Mouse (Mus musculus): Measurements from ENCODE around the gene Brms1. TPM values are rescaled to one million over a fixed set of nuclear protein-coding genes. Genes with fewer than 3 reads are reported as not detected.
A peak's percentile ranks its signal among the peaks of the same experiment; 100 is the strongest.

The Brms1 gene
- polyA plus RNA-seq, 1 experiment: 40.4 TPM

- Histone ChIP-seq H3K4me1 (ENCODE audit: control insufficient read depth, insufficient read depth, low read length) (peaks cover 9% of the 10 kb centered on the region), H3K4me3 (replicated peaks; ENCODE audit: extremely low read depth, low read depth, low read length) (no peak overlapping the region)
- TF ChIP-seq CTCF (IDR thresholded peaks at IDR 0.05; ENCODE audit: insufficient read depth, low read length) (no peak), POLR2A (IDR thresholded peaks at IDR 0.05; ENCODE audit: borderline replicate concordance, extremely low read depth, low read depth, low read length) (no peak)
- WGBS: 81% methylated on average over 4 of the region's 4 CpGs
- DNase-seq: no peak
Observed at GRCm38 (mm10) chr19:5036577-5036976, 4.6 kb upstream of the Brms1 start.

DNA sequence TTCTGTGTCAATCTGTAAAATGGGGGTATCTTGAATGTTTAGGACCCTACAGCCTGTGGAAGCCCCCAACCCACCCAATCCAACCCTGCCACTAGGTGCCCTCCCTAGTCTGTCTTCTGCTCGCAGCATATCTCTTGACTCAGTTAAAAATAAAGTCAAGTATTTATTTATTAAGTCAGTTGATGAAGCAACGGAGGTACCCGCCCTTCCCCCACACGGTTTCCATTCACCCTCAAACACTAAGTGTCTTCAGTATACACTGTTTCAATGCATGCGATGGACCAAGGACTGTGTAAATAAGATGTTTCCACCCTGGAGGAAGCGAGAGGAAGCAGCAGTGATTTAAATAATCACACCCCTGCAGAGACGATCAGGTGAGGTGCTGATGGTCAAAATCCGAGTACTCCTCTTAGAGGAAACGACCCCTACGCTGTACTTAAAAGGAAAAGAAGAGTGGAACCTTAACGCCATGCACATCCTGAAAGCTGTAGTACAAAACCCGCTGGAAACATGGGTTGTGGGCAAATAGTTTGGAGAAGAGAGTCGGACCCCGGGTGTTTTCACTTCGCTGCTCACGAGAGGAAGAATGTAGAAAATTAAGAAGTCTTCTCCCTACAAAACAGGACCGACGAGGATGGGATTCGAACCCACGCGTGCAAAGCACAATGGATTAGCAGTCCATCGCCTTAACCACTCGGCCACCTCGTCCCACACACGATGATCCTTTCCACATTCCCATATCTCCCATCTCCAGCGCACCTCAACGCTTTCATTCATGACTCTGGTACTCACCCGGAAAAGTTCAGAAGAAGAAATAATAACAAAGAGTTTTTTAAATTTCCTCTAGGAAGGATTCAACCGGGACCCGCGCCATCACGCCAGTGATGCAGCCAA is 3.2 kb upstream of the Brms1 start:
- TF ChIP-seq POLR2A (IDR thresholded peaks at IDR 0.05; ENCODE audit: borderline replicate concordance, extremely low read depth, low read depth, low read length) (no peak), CTCF (IDR thresholded peaks at IDR 0.05; ENCODE audit: insufficient read depth, low read length) (no peak)
- 2% methylated on average over 32 of the region's 32 CpGs for WGBS
- DNase-seq: peak; percentile 62
- Histone ChIP-seq H3K4me1 (ENCODE audit: control insufficient read depth, insufficient read depth, low read length) (peaks cover 13% of the 10 kb centered on the region), H3K4me3 (replicated peaks; ENCODE audit: extremely low read depth, low read depth, low read length) (peak overlapping the region; percentile 99)

- TF ChIP-seq POLR2A (IDR thresholded peaks at IDR 0.05; ENCODE audit: borderline replicate concordance, extremely low read depth, low read depth, low read length): peak; percentile 60; the same call in 1 of the 2 replicates
- 0 out of 2 replicates have a peak, but pooled peaks have one; percentile 16 for TF ChIP-seq CTCF (IDR thresholded peaks at IDR 0.05; ENCODE audit: insufficient read depth, low read length)
- WGBS: under 1% methylated on average over 44 of the region's 44 CpGs
- Histone ChIP-seq H3K4me3 (replicated peaks; ENCODE audit: extremely low read depth, low read depth, low read length) (peak within 1 kb of the TSS; percentile 99), H3K4me1 (ENCODE audit: control insufficient read depth, insufficient read depth, low read length) (peaks cover 13% of the 10 kb centered on the region)
- peak; percentile 83 for DNase-seq
Observed at GRCm38 (mm10) chr19:5038709-5039156, 2.4 kb upstream of the Brms1 start, which contains the start of the genes B4gat1 and AC124502.3. Gene B4gat1, plus strand, starts transcription at chr19:5038826. Gene AC124502.3, plus strand, starts transcription at chr19:5038891.

DNA sequence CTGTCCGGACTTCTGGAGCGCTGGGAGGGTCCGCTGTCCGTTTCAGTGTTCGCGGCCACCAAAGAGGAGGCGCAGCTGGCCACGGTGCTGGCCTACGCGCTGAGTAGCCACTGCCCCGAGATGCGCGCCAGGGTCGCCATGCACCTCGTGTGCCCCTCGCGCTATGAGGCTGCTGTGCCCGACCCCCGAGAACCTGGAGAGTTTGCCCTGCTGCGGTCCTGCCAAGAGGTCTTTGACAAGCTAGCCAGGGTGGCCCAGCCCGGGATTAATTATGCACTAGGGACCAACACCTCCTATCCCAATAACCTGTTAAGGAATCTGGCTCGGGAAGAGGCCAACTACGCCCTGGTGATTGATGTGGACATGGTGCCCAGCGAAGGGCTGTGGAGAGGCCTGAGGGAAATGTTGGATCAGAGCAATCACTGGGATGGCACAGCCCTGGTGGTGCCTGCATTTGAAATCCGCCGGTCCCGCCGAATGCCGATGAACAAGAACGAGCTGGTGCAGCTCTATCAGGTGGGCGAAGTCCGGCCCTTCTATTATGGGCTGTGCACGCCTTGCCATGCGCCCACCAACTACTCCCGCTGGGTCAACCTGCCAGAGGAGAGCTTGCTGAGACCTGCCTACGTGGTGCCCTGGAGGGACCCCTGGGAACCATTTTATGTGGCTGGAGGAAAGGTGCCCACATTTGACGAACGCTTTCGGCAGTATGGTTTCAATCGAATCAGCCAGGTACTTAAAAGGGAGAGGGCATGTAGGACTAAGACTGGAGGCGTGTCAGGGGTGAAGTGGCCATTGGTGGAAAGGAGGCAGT is 1.6 kb upstream of the Brms1 start:
- Histone ChIP-seq H3K4me1 (ENCODE audit: control insufficient read depth, insufficient read depth, low read length) (peaks cover 13% of the 10 kb centered on the region), H3K4me3 (replicated peaks; ENCODE audit: extremely low read depth, low read depth, low read length) (peak overlapping the region; percentile 99)
- TF ChIP-seq CTCF (IDR thresholded peaks at IDR 0.05; ENCODE audit: insufficient read depth, low read length) (no peak), POLR2A (IDR thresholded peaks at IDR 0.05; ENCODE audit: borderline replicate concordance, extremely low read depth, low read depth, low read length) (no peak)
- 15% methylated on average over 41 of the region's 41 CpGs for WGBS
- no peak for DNase-seq

- 3% methylated on average over 16 of the region's 16 CpGs for WGBS
- peaks cover 13% of the 10 kb centered on the region for H3K4me1 ChIP-seq (ENCODE audit: control insufficient read depth, insufficient read depth, low read length)
- H3K4me3 ChIP-seq (replicated peaks; ENCODE audit: extremely low read depth, low read depth, low read length): peak overlapping the region; percentile 91
- no peak for DNase-seq
- TF ChIP-seq POLR2A (IDR thresholded peaks at IDR 0.05; ENCODE audit: borderline replicate concordance, extremely low read depth, low read depth, low read length) (no peak), CTCF (IDR thresholded peaks at IDR 0.05; ENCODE audit: insufficient read depth, low read length) (no peak)
Observed at GRCm38 (mm10) chr19:5041588-5041987, 434 bp downstream of the Brms1 start.

GRCm38 (mm10) chr19:5045531-5045930 is 4.4 kb downstream of the Brms1 start:
- Histone ChIP-seq H3K4me1 (ENCODE audit: control insufficient read depth, insufficient read depth, low read length) (peaks cover 6% of the 10 kb centered on the region), H3K4me3 (replicated peaks; ENCODE audit: extremely low read depth, low read depth, low read length) (no peak overlapping the region)
- no peak for DNase-seq
- TF ChIP-seq POLR2A (IDR thresholded peaks at IDR 0.05; ENCODE audit: borderline replicate concordance, extremely low read depth, low read depth, low read length) (no peak), CTCF (IDR thresholded peaks at IDR 0.05; ENCODE audit: insufficient read depth, low read length) (no peak)
- 67% methylated on average over 4 of the region's 4 CpGs for WGBS

DNA sequence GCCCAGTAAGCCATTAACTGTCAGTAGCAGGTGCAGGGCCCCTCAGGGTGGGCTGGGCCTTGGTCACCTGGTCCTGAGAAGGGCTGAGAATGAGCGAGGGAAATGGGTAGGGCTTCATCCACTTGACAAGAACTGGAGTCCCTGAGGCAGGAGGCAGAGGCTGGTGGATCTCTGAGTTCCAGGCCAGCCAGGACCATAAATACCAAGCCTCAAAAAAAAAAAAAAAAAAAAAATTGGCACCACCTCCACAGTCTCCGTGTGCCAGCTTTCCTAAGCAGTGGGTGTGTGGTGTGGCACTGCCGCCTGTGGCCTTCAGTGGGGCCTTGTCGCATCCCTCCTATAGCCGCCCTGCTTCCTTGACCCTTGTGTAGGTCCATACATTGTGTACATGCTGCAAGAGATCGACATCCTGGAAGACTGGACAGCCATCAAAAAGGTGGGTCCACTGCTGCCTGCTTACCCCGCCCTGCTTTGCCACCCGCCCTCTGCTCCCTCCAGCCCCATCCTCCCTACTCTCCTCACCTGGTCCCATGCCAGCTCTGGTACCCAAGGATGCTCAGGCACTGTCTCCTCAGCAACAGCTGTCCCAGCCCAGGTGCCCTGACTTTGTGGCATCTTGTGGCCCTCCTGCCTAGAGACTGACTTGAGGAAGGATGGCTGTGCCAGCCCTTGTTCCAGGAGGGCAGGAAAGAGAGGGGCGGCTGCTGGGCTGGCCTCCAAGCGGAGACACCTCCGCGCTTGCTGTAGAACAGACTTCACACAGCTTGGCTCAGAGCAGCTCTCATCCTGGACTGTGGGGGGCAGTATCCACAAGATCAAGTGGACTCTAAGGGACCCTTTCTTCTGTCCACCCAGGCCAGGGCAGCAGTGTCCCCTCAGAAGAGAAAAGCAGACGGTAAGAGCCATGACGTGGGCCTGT is 7.2 kb downstream of the Brms1 start:
- no peak overlapping the region for H3K4me3 ChIP-seq (replicated peaks; ENCODE audit: extremely low read depth, low read depth, low read length)
- 85% methylated on average over 14 of the region's 14 CpGs for WGBS
- no peak for DNase-seq
- peaks cover 3% of the 10 kb centered on the region; the same call in 1 of the 2 replicates for H3K4me1 ChIP-seq (ENCODE audit: control insufficient read depth, insufficient read depth, low read length)
- TF ChIP-seq CTCF (IDR thresholded peaks at IDR 0.05; ENCODE audit: insufficient read depth, low read length): no peak
- no peak for TF ChIP-seq POLR2A (IDR thresholded peaks at IDR 0.05; ENCODE audit: borderline replicate concordance, extremely low read depth, low read depth, low read length)

GRCm38 (mm10) chr19:5049325-5049724 is 8.2 kb downstream of the Brms1 start:
- WGBS: 90% methylated on average over 6 of the region's 6 CpGs
- H3K4me1 ChIP-seq (ENCODE audit: control insufficient read depth, insufficient read depth, low read length): peaks cover 3% of the 10 kb centered on the region; the same call in 1 of the 2 replicates
- no peak overlapping the region for H3K4me3 ChIP-seq (replicated peaks; ENCODE audit: extremely low read depth, low read depth, low read length)
- TF ChIP-seq POLR2A (IDR thresholded peaks at IDR 0.05; ENCODE audit: borderline replicate concordance, extremely low read depth, low read depth, low read length) (no peak), CTCF (IDR thresholded peaks at IDR 0.05; ENCODE audit: insufficient read depth, low read length) (no peak)
- no peak for DNase-seq
